Mouse (Mus musculus) limb, embryonic 14.5 days (tissue): ENCODE results near the gene Ttc30a1. TPM values are rescaled to one million over a fixed set of nuclear protein-coding genes. Genes with fewer than 3 reads are reported as not detected.
A peak's percentile ranks its signal among the peaks of the same experiment; 100 is the strongest.

Source experiments
- ATAC-seq: fragments of 200-750 bp; cut with Nextera tagmentation; 2 replicates; pipeline ENCODE4 v1.8.0; 2017; ENCODE audit warnings: low read depth, moderate number of reproducible peaks, moderate TSS enrichment; ENCODE audit not compliant: low FRiP score
- DNase-seq: peaks from one replicate; pipeline ENCODE4 v3.0.0-alpha.2; 2015; ENCODE audit warnings: low spot score
- H3K27ac ChIP-seq: fragments of 300-500 bp; sonication (generic); replicated peaks from 2 replicates; pipeline ENCODE4 v1.5.1; 2014; ENCODE audit warnings: low read depth, mild to moderate bottlenecking, low read length, moderate library complexity, mixed read lengths
- H3K27me3 ChIP-seq: fragments of 300-500 bp; sonication (generic); 2 replicates; pipeline ENCODE4 v1.6.1; 2014; ENCODE audit warnings: low read length, mixed read lengths; ENCODE audit not compliant: control insufficient read depth, insufficient read depth
- H3K36me3 ChIP-seq: fragments of 300-500 bp; sonication (generic); 2 replicates; pipeline ENCODE4 v1.6.1; 2014; ENCODE audit warnings: mild to moderate bottlenecking, low read length, moderate library complexity, mixed read lengths; ENCODE audit not compliant: control insufficient read depth, insufficient read depth
- H3K4me1 ChIP-seq: fragments of 300-500 bp; sonication (generic); 2 replicates; pipeline ENCODE4 v1.6.1; 2014; ENCODE audit warnings: antibody characterized with exemption, low read length, mixed read lengths; ENCODE audit not compliant: control insufficient read depth, insufficient read depth
- H3K4me2 ChIP-seq: fragments of 300-500 bp; sonication (generic); replicated peaks from 2 replicates; pipeline ENCODE4 v1.6.1; 2014; ENCODE audit warnings: low read depth, mild to moderate bottlenecking, low read length, moderate library complexity; ENCODE audit not compliant: severe bottlenecking
- H3K4me3 ChIP-seq: fragments of 300-500 bp; sonication (generic); replicated peaks from 2 replicates; pipeline ENCODE4 v1.5.1; 2014; ENCODE audit warnings: low read length
- H3K9ac ChIP-seq: fragments of 300-500 bp; sonication (generic); 2 replicates; pipeline ENCODE4 v1.6.1; 2014; ENCODE audit warnings: mild to moderate bottlenecking, low read depth, low read length, moderate library complexity; ENCODE audit not compliant: severe bottlenecking
- H3K9me3 ChIP-seq: fragments of 300-500 bp; sonication (generic); 2 replicates; pipeline ENCODE4 v1.6.1; 2016; ENCODE audit warnings: low read length; ENCODE audit not compliant: control insufficient read depth
- POLR2A ChIP-seq: fragments of 200-500 bp; IDR thresholded peaks from 2 replicates; pipeline ENCODE4 v1.8.0; 2012; ENCODE audit warnings: inconsistent platforms, mild to moderate bottlenecking, moderate library complexity, borderline replicate concordance; ENCODE audit not compliant: insufficient read depth, insufficient read length; ENCODE audit errors: extremely low read depth
- WGBS: fragments of 180-500 bp; shearing (Covaris S2); extraction: QIAGEN DNeasy Blood & Tissue Kit; methylation state at CpG from one replicate; pipeline ENCODE4 v1.1.7; 2014; 5-methylcytosine and 5-hydroxymethylcytosine counted together
- polyA plus RNA-seq, 2 experiments: library from polyadenylated mRNA; depleted of rRNA in 1 of 2; stranded (reverse) in 1 of 2; unstranded in 1 of 2; fragments of >200 nt; fragmentation: Nextera tagmentation in 1 of 2; extraction: Ambion mirVana in 1 of 2; gene quantifications; 2 replicates each; pipeline versions ENCODE4 v1.2.1 to v1.2.3; 2012 to 2014

The Ttc30a1 gene
- polyA plus RNA-seq, 2 experiments, result 5.9 to 6.9 TPM

DNA sequence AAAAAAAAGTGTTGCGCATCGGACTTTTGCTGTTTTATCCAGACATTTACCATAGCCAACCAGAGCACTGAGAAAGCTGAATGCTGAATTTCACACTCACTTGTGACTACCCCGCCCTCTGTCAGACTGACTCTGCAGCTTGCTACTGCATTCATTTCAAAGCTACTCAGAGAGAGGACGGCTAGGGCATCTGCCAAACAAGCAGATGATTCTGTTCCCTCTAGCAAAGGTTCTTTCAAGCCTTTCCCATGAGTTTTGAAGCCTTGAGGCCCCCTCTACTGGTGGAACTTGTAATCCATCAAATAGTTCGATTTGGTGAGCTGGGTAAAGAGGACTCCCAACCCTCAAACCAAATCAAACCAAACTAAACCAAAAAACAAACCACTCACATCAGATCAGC is 16.8 kb downstream of the Ttc30a1 start:
- Histone ChIP-seq H3K36me3 (no peaks in the 10 kb centered on the region), H3K9ac (no peak overlapping the region), H3K4me2 (peak overlapping the region; percentile 35), H3K4me1 (peaks cover 36% of the 10 kb centered on the region), H3K9me3 (no peaks in the 10 kb centered on the region), H3K27ac (no peak overlapping the region), H3K4me3 (no peak overlapping the region), H3K27me3 (no peaks in the 10 kb centered on the region)
- ATAC-seq (peak; percentile 41; the same call in 1 of the 2 replicates), DNase-seq (peak; percentile 81)
- TF ChIP-seq POLR2A, result no peak
- 14% methylated on average over 5 of the region's 5 CpGs for WGBS

DNA sequence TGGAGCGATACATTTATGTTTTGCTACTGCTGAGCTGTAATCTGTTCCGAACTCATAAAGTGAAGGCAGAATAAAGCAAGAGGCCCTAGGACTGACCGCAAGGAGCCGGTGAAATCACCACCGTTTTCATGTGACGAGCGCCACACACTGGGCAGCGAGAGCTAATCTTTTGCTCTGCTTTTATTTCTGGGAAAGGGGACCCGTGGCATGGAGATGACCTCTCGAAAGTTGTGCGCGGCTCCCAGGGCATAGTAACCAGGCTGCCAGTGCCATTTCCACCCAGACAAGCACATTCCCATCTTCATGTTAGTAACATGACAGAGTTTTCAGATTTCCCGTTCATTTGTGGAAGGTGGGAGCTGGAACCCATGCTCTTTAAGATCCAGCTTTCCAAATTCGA is 17.3 kb downstream of the Ttc30a1 start:
- Histone ChIP-seq H3K4me1 (peaks cover 38% of the 10 kb centered on the region), H3K9ac (no peak overlapping the region), H3K9me3 (no peaks in the 10 kb centered on the region), H3K27me3 (no peaks in the 10 kb centered on the region), H3K27ac (peak overlapping the region; percentile 61; the same call in 1 of the 2 replicates), H3K4me2 (peak overlapping the region; percentile 35), H3K4me3 (no peak overlapping the region), H3K36me3 (no peaks in the 10 kb centered on the region)
- ATAC-seq (no peak), DNase-seq (peak; percentile 53)
- 11% methylated on average over 14 of the region's 14 CpGs for whole genome bisulfite sequencing
- no peak for TF ChIP-seq POLR2A

DNA sequence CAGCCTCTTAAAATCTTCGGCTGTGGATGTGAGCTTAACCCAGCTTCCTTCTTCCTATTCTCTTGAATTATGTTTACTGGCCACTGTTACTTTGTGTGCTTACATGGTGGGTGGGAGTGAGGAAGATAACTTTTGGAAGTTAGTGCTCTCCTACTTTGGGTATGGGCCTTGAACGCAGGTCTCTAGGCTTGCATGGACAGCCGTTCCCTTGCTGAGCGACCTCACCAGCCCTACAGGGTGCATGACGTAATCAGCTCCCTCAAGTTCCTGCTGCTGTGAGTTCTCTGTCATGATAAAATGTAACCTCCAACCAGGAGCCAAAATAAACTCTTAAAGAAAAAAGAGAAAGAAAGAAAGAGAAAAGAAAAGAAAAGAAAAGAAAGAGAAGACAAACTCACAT is 17.7 kb downstream of the Ttc30a1 start:
- TF ChIP-seq POLR2A, result no peak
- Histone ChIP-seq H3K9me3 (no peaks in the 10 kb centered on the region), H3K4me1 (peaks cover 42% of the 10 kb centered on the region), H3K27me3 (no peaks in the 10 kb centered on the region), H3K9ac (no peak overlapping the region; the same call in 1 of the 2 replicates), H3K4me3 (no peak overlapping the region), H3K36me3 (no peaks in the 10 kb centered on the region), H3K4me2 (peak overlapping the region; percentile 35; the same call in 1 of the 2 replicates), H3K27ac (peak overlapping the region; percentile 61)
- WGBS, result 41% methylated on average over 5 of the region's 5 CpGs
- ATAC-seq (no peak), DNase-seq (no peak)

DNA sequence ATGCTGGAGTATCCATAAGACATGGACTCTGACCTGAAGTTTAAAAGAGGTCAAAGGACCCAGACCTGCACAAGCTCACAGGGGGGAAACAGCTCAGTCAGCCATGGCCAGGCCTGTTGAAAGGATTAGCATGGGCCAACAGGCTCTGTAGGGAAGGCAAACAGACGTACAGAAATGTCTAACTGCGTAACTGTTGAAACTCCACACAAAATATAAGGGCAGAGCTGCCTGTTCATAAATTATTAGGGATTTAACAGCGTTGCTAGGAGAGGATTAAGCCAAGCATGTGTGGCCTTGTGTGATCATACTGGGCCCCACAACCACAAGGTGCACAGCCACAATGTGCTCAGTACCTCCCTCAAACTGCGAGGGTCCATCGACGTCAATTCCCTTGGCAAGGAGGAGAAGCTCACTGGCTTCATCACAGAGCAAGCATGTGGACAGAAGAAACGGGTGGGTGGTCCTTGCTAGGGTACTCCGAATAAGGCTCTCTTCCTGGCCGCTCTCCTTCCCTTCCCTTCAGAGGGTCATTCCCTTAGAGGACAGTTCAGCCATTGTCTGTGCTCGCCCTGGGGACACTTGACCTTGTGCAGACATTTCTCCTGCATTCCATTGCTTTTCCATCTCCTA is 18.4 kb downstream of the Ttc30a1 start:
- ATAC-seq (no peak), DNase-seq (no peak)
- no peak for TF ChIP-seq POLR2A
- no peaks in the 10 kb centered on the region for H3K36me3 ChIP-seq
- no peak overlapping the region for H3K9ac ChIP-seq
- no peaks in the 10 kb centered on the region for H3K9me3 ChIP-seq
- peak overlapping the region; percentile 61 for H3K27ac ChIP-seq
- peaks cover 50% of the 10 kb centered on the region for H3K4me1 ChIP-seq
- H3K27me3 ChIP-seq, result no peaks in the 10 kb centered on the region
- H3K4me3 ChIP-seq, result no peak overlapping the region
- 35% methylated on average over 10 of the region's 10 CpGs for WGBS
- no peak overlapping the region for H3K4me2 ChIP-seq

DNA sequence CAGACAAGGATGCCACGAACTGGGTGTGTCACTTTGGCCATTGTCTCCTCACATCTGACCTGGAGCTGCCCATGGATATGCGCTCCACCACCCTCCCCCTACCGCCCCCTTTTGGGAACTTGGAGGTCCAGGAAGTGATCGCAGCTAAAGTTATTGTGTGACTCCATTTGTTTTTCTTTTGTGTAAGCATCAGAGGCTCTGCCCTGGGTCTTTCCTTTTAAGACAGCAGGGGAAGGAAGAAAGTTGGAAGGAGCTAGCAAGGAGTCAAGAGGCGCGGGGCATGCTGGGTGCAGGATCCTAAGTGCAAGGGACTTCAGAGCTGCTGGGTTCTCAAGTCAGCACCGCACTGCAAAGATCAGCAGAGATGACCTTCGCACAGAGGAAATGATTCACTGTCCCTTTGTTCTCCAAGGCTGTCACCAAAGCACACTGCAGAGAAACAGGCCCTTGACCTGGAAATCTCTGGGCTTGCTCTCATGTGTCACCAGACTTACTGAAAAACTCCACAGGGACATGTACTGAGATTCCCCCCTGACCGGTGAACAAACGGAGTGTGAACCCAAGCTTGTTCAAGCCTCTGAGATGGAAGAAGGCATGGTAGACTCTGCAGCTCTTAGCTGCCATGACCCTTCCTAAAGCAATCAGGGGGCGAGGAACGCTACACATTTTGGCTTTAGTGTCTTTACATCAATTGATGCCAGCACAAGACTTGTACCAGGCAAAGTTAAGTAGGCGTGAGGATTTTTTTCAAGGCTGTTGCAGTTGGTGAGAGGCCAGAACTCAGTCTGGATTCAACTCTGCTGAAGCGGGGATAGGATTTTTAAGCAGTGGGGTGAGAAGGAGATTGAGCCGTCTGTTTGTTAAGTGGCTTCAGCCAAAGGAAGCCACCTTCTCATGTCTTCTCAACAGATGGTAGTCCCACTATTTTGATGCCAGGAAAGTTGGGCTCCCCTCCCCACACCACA is 21.1 kb downstream of the Ttc30a1 start:
- DNase-seq, result no peak
- H3K4me1 ChIP-seq, result peaks cover 59% of the 10 kb centered on the region
- H3K4me3 ChIP-seq, result no peak overlapping the region

More for the DNA sequence above, 21.1 kb downstream of the Ttc30a1 start:
- Histone ChIP-seq H3K9me3 (no peaks in the 10 kb centered on the region), H3K36me3 (no peaks in the 10 kb centered on the region), H3K27ac (peak overlapping the region; percentile 79), H3K9ac (no peak overlapping the region), H3K4me2 (peak overlapping the region; percentile 41; the same call in 1 of the 2 replicates), H3K27me3 (no peaks in the 10 kb centered on the region)
- 44% methylated on average over 15 of the region's 15 CpGs for WGBS
- no peak for TF ChIP-seq POLR2A
- no peak; the same call in 1 of the 2 replicates for ATAC-seq
